Mouse (Mus musculus) embryonic facial prominence, embryonic 13.5 days (tissue): ENCODE results near the gene Spata25. TPM values are rescaled to one million over a fixed set of nuclear protein-coding genes. Genes with fewer than 3 reads are reported as not detected.
"Not testable (repeated sequence)": the region's sequence is repeated elsewhere in the genome, so short reads cannot be mapped to it uniquely, and the experiment has no call there.

Experiments used
- ATAC-seq: fragments of 200-750 bp; cut with Nextera tagmentation; 2 replicates; pipeline ENCODE4 v1.8.0; 2017; ENCODE audit warnings: low read depth; ENCODE audit not compliant: insufficient number of reproducible peaks, insufficient read depth, low FRiP score, low TSS enrichment
- H3K27ac ChIP-seq: fragments of 300-500 bp; sonication (generic); 2 replicates; pipeline ENCODE4 v1.5.1; 2015; ENCODE audit warnings: moderate library complexity, mild to moderate bottlenecking, inconsistent platforms
- H3K27me3 ChIP-seq: fragments of 300-500 bp; sonication (generic); 2 replicates; pipeline ENCODE4 v1.6.1; 2015; ENCODE audit warnings: mild to moderate bottlenecking, inconsistent platforms
- H3K36me3 ChIP-seq: fragments of 300-500 bp; sonication (generic); 2 replicates; pipeline ENCODE4 v1.6.1; 2015; ENCODE audit warnings: mild to moderate bottlenecking, inconsistent platforms
- H3K4me1 ChIP-seq: fragments of 300-500 bp; sonication (generic); 2 replicates; pipeline ENCODE4 v1.6.1; 2015; ENCODE audit warnings: inconsistent platforms
- H3K4me2 ChIP-seq: fragments of 300-500 bp; sonication (generic); 2 replicates; pipeline ENCODE4 v1.6.1; 2015; ENCODE audit warnings: moderate library complexity, mild to moderate bottlenecking, inconsistent platforms
- H3K4me3 ChIP-seq: fragments of 300-500 bp; sonication (generic); 2 replicates; pipeline ENCODE4 v1.5.1; 2015; ENCODE audit warnings: mild to moderate bottlenecking, inconsistent platforms
- H3K9ac ChIP-seq: fragments of 300-500 bp; sonication (generic); 2 replicates; pipeline ENCODE4 v1.6.1; 2015; ENCODE audit warnings: mild to moderate bottlenecking, inconsistent platforms
- H3K9me3 ChIP-seq: fragments of 300-500 bp; sonication (generic); 2 replicates; pipeline ENCODE4 v1.6.1; 2016; ENCODE audit warnings: inconsistent platforms
- WGBS: fragments of 180-500 bp; shearing (Covaris S2); methylation state at CpG from one replicate; pipeline ENCODE4 v1.1.7; 2015; ENCODE audit warnings: mixed read lengths; 5-methylcytosine and 5-hydroxymethylcytosine counted together
- polyA plus RNA-seq: library from polyadenylated mRNA; unstranded; fragments of >200 nt; fragmentation: Nextera tagmentation; extraction: Ambion mirVana; gene quantifications from 2 replicates; pipeline ENCODE4 v1.2.1, GENCODE M21; 2015

The Spata25 gene
- polyA plus RNA-seq, 1 experiment from 2014 or later: not detected

GRCm38 (mm10) chr2:164803201-164803920 is 25.0 kb downstream of the Spata25 start:
- Histone ChIP-seq H3K9ac (peak overlapping the region; percentile 81), H3K27me3 (no peaks in the 10 kb centered on the region), H3K27ac (no peak overlapping the region), H3K4me3 (peak overlapping the region; percentile 87), H3K4me1 (peaks cover 25% of the 10 kb centered on the region), H3K4me2 (peak overlapping the region; percentile 91), H3K36me3 (peaks cover 40% of the 10 kb centered on the region), H3K9me3 (no peaks in the 10 kb centered on the region)
- 86% methylated on average over 16 of the region's 16 CpGs for WGBS
- no peak for ATAC-seq

GRCm38 (mm10) chr2:164800252-164801004 is 27.9 kb downstream of the Spata25 start:
- ATAC-seq: no peak
- H3K4me2 ChIP-seq: no peak overlapping the region
- H3K9ac ChIP-seq: no peak overlapping the region
- H3K9me3 ChIP-seq: no peaks in the 10 kb centered on the region
- WGBS: 90% methylated on average over 13 of the region's 13 CpGs
- peaks cover 15% of the 10 kb centered on the region for H3K4me1 ChIP-seq
- no peak overlapping the region for H3K4me3 ChIP-seq
- peaks cover 63% of the 10 kb centered on the region for H3K36me3 ChIP-seq
- no peaks in the 10 kb centered on the region for H3K27me3 ChIP-seq
- H3K27ac ChIP-seq: no peak overlapping the region

- H3K4me2 ChIP-seq, H3K4me1 ChIP-seq, H3K27me3 ChIP-seq, H3K27ac ChIP-seq, H3K9ac ChIP-seq, H3K9me3 ChIP-seq, ATAC-seq, H3K4me3 ChIP-seq: not testable (repeated sequence)
- peaks cover 74% of the 10 kb centered on the region for H3K36me3 ChIP-seq
- 81% methylated on average over 6 of the region's 6 CpGs for WGBS
These were observed 29.8 kb downstream of the Spata25 start for GRCm38 (mm10) chr2:164798554-164798953.

GRCm38 (mm10) chr2:164795868-164796267 is 32.5 kb downstream of the Spata25 start:
- peaks cover 84% of the 10 kb centered on the region for H3K36me3 ChIP-seq
- no peaks in the 10 kb centered on the region for H3K4me1 ChIP-seq
- no peaks in the 10 kb centered on the region for H3K9me3 ChIP-seq
- H3K9ac ChIP-seq: no peak overlapping the region
- no peaks in the 10 kb centered on the region for H3K27me3 ChIP-seq
- H3K4me3 ChIP-seq: no peak overlapping the region
- 87% methylated on average over 4 of the region's 4 CpGs for WGBS
- no peak overlapping the region for H3K4me2 ChIP-seq
- no peak for ATAC-seq
- no peak overlapping the region for H3K27ac ChIP-seq

- H3K9me3 ChIP-seq: no peaks in the 10 kb centered on the region
- WGBS: 35% methylated on average over 5 of the region's 5 CpGs
- peaks cover 74% of the 10 kb centered on the region for H3K36me3 ChIP-seq
- H3K27me3 ChIP-seq: no peaks in the 10 kb centered on the region
- H3K4me3 ChIP-seq: no peak overlapping the region
- H3K9ac ChIP-seq: no peak overlapping the region
- no peak for ATAC-seq
- H3K27ac ChIP-seq: no peak overlapping the region
- H3K4me2 ChIP-seq: no peak overlapping the region
- no peaks in the 10 kb centered on the region for H3K4me1 ChIP-seq
These were observed 34.0 kb downstream of the Spata25 start for GRCm38 (mm10) chr2:164794293-164794692.

GRCm38 (mm10) chr2:164793772-164794171 is 34.6 kb downstream of the Spata25 start:
- H3K4me1 ChIP-seq: peaks cover 2% of the 10 kb centered on the region; the same call in 1 of the 2 replicates
- 92% methylated on average over 2 of the region's 2 CpGs for WGBS
- H3K4me3 ChIP-seq: no peak overlapping the region
- H3K9me3 ChIP-seq: no peaks in the 10 kb centered on the region
- H3K27ac ChIP-seq: no peak overlapping the region
- H3K4me2 ChIP-seq: no peak overlapping the region
- H3K36me3 ChIP-seq: peaks cover 72% of the 10 kb centered on the region
- no peak for ATAC-seq
- H3K9ac ChIP-seq: no peak overlapping the region
- H3K27me3 ChIP-seq: no peaks in the 10 kb centered on the region

GRCm38 (mm10) chr2:164793236-164793635 is 35.1 kb downstream of the Spata25 start:
- no peak overlapping the region for H3K9ac ChIP-seq
- H3K27me3 ChIP-seq: no peaks in the 10 kb centered on the region
- no peaks in the 10 kb centered on the region for H3K9me3 ChIP-seq
- H3K4me3 ChIP-seq: no peak overlapping the region
- H3K36me3 ChIP-seq: peaks cover 72% of the 10 kb centered on the region
- peaks cover 8% of the 10 kb centered on the region for H3K4me1 ChIP-seq
- WGBS: 79% methylated on average over 3 of the region's 3 CpGs
- no peak overlapping the region for H3K27ac ChIP-seq
- no peak for ATAC-seq
- H3K4me2 ChIP-seq: no peak overlapping the region

GRCm38 (mm10) chr2:164792400-164793190 is 35.7 kb downstream of the Spata25 start:
- WGBS: 90% methylated on average over 12 of the region's 12 CpGs

GRCm38 (mm10) chr2:164791841-164792261 is 36.5 kb downstream of the Spata25 start:
- H3K9me3 ChIP-seq: no peaks in the 10 kb centered on the region
- no peaks in the 10 kb centered on the region for H3K27me3 ChIP-seq
- 93% methylated on average over 18 of the region's 18 CpGs for WGBS
- no peak overlapping the region for H3K27ac ChIP-seq
- no peak overlapping the region; the same call in 1 of the 2 replicates for H3K9ac ChIP-seq
- H3K4me2 ChIP-seq: no peak overlapping the region
- H3K4me3 ChIP-seq: no peak overlapping the region
- H3K36me3 ChIP-seq: peaks cover 65% of the 10 kb centered on the region
- H3K4me1 ChIP-seq: peaks cover 19% of the 10 kb centered on the region
- no peak for ATAC-seq

More at GRCm38 (mm10) chr2:164792400-164793190, 35.7 kb downstream of the Spata25 start:
- Histone ChIP-seq H3K27me3 (no peaks in the 10 kb centered on the region), H3K4me1 (peaks cover 12% of the 10 kb centered on the region), H3K36me3 (peaks cover 68% of the 10 kb centered on the region), H3K4me3 (no peak overlapping the region), H3K4me2 (no peak overlapping the region), H3K9ac (no peak overlapping the region), H3K27ac (no peak overlapping the region), H3K9me3 (no peaks in the 10 kb centered on the region)
- no peak for ATAC-seq

- no peak overlapping the region for H3K27ac ChIP-seq
- H3K9me3 ChIP-seq: no peaks in the 10 kb centered on the region
- WGBS: 76% methylated on average over 4 of the region's 4 CpGs
- H3K4me3 ChIP-seq: no peak overlapping the region
- H3K27me3 ChIP-seq: no peaks in the 10 kb centered on the region
- no peak overlapping the region for H3K4me2 ChIP-seq
- H3K9ac ChIP-seq: no peak overlapping the region
- no peak for ATAC-seq
- H3K36me3 ChIP-seq: peaks cover 51% of the 10 kb centered on the region
- H3K4me1 ChIP-seq: peaks cover 26% of the 10 kb centered on the region
These were observed 37.9 kb downstream of the Spata25 start for GRCm38 (mm10) chr2:164790451-164790850.

- Histone ChIP-seq H3K4me2 (no peak overlapping the region), H3K4me1 (peaks cover 35% of the 10 kb centered on the region), H3K4me3 (no peak overlapping the region), H3K27me3 (no peaks in the 10 kb centered on the region), H3K9ac (no peak overlapping the region), H3K27ac (no peak overlapping the region), H3K36me3 (peaks cover 38% of the 10 kb centered on the region), H3K9me3 (no peaks in the 10 kb centered on the region)
- WGBS: 60% methylated on average over 4 of the region's 4 CpGs
- no peak for ATAC-seq
These were observed 39.9 kb downstream of the Spata25 start for GRCm38 (mm10) chr2:164788411-164788810.
